Mouse (Mus musculus) yolk sac, embryonic 10.5 days (tissue): ENCODE results near the gene Vmn1r76.

Experiments used
- DNase-seq: peaks from one replicate; pipeline ENCODE4 v3.0.0-alpha.2; 2017; ENCODE audit warnings: low spot score

Vmn1r76 gene

DNA sequence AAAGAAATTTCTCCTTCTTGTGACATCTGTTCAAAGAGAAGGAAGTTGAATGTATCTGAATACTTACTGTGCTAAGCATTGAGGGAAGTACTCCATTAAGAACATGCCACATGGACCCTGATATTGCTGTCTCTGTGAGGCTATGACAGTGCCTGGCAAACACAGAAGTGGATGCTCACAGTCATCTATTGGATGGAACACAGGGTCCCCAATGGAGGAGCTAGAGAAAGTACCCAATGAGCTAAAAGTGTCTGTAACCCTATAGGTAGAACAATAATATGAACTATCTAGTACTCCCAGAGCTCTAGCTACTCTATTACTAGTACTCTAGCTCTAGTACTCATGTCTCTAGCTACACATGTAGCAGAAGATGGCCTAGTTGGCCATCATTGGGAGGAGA lies at the start of gene Vmn1r76:
TSS of gene Vmn1r76 (minus strand) at position 101 of the 400 bp plus-strand sequence.
- DNase-seq, result no peak

DNA sequence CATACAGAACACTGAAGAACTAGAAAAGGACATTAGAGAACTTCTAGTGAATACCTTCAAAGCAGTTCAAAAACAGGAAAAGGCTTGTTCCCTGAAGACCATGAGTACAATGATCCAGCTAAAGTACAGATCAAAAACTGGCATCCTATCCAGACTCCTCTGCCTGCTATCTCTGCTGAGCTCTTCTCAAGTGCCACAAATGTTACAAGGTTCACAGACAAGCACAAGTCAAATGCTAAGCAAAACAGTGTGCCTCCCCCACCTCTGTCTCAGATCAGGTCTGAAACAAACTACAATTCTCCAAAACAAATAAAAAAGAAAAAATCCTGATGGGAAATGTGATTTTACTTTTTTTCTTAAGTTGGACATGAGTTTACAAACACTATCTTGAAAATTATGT lies 34.6 kb upstream of the Vmn1r76 start:
- no peak for DNase-seq

DNA sequence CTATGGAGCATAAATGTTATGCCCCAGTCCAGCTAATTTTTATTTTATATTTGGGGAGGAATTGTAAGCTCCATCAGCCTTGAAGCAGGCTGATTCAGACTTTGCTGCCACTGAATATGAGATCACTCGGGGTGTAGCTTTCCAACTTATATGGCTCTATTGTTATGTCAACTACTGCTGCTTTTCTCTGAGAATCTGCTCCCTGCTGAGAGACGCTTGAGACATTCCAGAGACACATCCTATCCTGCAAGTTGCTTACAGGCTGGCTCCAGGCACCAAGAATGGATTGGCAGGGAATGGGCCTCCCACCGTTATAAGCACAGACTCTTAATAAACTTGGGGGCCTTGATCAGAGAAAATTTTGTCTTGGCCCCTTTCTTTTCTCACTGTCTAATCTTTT lies 10.0 kb upstream of the Vmn1r76 start:
- DNase-seq, result no peak

DNA sequence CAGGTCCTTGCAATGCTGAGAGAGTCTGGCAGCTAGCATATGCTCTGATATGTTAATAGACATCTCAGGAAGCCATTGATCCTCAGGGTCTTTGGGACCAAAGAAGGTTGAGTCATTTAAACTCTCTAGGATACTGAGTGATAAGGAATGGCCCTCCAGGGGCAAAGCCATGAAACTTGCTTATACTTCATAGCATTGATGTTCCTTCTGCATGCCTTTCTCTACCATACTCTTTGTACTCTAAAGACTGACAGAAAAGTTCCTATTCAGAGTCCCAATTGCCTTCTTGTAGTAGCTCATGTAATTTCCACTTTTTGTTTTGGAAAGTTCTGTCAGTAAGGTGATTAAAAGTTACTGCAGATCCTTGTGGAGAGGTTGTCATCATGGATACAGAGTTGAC lies 63.7 kb downstream of the Vmn1r76 start, which contains the start of gene Vmn1r75:
TSS of gene Vmn1r75 (plus strand) at position 301 of the 400 bp plus-strand sequence.
- DNase-seq, result no peak
